Mouse (Mus musculus) kidney, postnatal 0 days (tissue): ENCODE measurements around the gene Snip1. TPM values are rescaled to one million over a fixed set of nuclear protein-coding genes. Genes with fewer than 3 reads are reported as not detected.

Source experiments
- ATAC-seq: fragments of 200-750 bp; cut with Nextera tagmentation; replicated peaks from 2 replicates; pipeline ENCODE4 v1.8.0; 2017; ENCODE audit warnings: low read depth, moderate number of reproducible peaks, moderate TSS enrichment, moderate library complexity; ENCODE audit not compliant: low FRiP score
- DNase-seq: peaks from one replicate; pipeline ENCODE4 v3.0.0-alpha.2; 2016; ENCODE audit warnings: low spot score
- H3K27ac ChIP-seq: fragments of 300-500 bp; sonication (generic); 2 replicates; pipeline ENCODE4 v1.5.1; 2014; ENCODE audit warnings: mild to moderate bottlenecking
- H3K27me3 ChIP-seq: fragments of 300-500 bp; sonication (generic); 2 replicates; pipeline ENCODE4 v1.6.1; 2014; ENCODE audit warnings: low read length, mixed read lengths; ENCODE audit not compliant: insufficient read depth
- H3K36me3 ChIP-seq: fragments of 300-500 bp; sonication (generic); 2 replicates; pipeline ENCODE4 v1.6.1; 2014; ENCODE audit warnings: low read length, mixed read lengths; ENCODE audit not compliant: insufficient read depth
- H3K4me1 ChIP-seq: fragments of 300-500 bp; sonication (generic); replicated peaks from 2 replicates; pipeline ENCODE4 v1.6.1; 2014; ENCODE audit warnings: antibody characterized with exemption, low read length, mixed read lengths; ENCODE audit not compliant: insufficient read depth
- H3K4me2 ChIP-seq: fragments of 300-500 bp; sonication (generic); 2 replicates; pipeline ENCODE4 v1.6.1; 2014; ENCODE audit warnings: mild to moderate bottlenecking, low read length, moderate library complexity, mixed read lengths
- H3K4me3 ChIP-seq: fragments of 300-500 bp; sonication (generic); replicated peaks from 2 replicates; pipeline ENCODE4 v1.5.1; 2014; ENCODE audit warnings: low read depth, low read length
- H3K9ac ChIP-seq: fragments of 300-500 bp; sonication (generic); 2 replicates; pipeline ENCODE4 v1.6.1; 2014; ENCODE audit warnings: low read depth, low read length
- H3K9me3 ChIP-seq: fragments of 300-500 bp; sonication (generic); replicated peaks from 2 replicates; pipeline ENCODE4 v1.6.1; 2016; ENCODE audit warnings: low read length, inconsistent platforms, mixed read lengths
- CTCF ChIP-seq: IDR thresholded peaks from 2 replicates; pipeline ENCODE4 v1.5.1; 2016; ENCODE audit warnings: antibody characterized with exemption, low read depth, mild to moderate bottlenecking, moderate library complexity
- WGBS: fragments of 180-500 bp; shearing (Covaris S2); extraction: QIAGEN DNeasy Blood & Tissue Kit; methylation state at CpG from one replicate; pipeline ENCODE4 v1.1.7; 2014; 5-methylcytosine and 5-hydroxymethylcytosine counted together
- polyA plus RNA-seq: library from polyadenylated mRNA; unstranded; fragments of >200 nt; fragmentation: Nextera tagmentation; extraction: Ambion mirVana; gene quantifications from 2 replicates; pipeline ENCODE4 v1.2.1, GENCODE M21; 2015

The Snip1 gene
- polyA plus RNA-seq, 1 experiment from 2014 or later = 26.0 TPM

DNA sequence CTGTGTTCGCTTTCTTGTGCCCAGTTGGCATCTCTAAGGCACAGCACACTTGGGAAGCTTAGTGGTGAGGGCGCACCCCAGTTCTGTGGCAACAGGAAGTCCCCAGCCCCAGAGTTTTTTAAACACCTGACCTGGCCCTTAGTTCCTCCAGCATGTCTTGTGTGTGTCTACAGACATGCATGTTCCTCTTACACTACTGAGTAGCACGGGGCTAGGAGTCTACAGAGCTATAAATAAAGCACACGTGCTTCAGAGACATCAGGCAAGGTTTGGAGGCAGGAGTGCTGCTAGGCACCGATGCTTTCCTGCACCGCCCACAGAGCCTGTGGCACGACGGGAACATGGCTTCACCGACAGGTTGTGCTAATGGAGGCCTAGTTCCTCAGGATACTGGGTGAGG, 11.1 kb upstream of the Snip1 start:
- H3K4me2 ChIP-seq = no peak overlapping the region
- H3K36me3 ChIP-seq = peaks cover 37% of the 10 kb centered on the region
- H3K27me3 ChIP-seq = no peaks in the 10 kb centered on the region
- ATAC-seq = no peak
- H3K27ac ChIP-seq = no peak overlapping the region
- TF ChIP-seq CTCF = no peak
- H3K4me3 ChIP-seq = no peak overlapping the region
- no peaks in the 10 kb centered on the region for H3K4me1 ChIP-seq
- WGBS = 88% methylated on average over 9 of the region's 9 CpGs
- H3K9me3 ChIP-seq = no peaks in the 10 kb centered on the region
- DNase-seq = no peak
- H3K9ac ChIP-seq = no peak overlapping the region

DNA sequence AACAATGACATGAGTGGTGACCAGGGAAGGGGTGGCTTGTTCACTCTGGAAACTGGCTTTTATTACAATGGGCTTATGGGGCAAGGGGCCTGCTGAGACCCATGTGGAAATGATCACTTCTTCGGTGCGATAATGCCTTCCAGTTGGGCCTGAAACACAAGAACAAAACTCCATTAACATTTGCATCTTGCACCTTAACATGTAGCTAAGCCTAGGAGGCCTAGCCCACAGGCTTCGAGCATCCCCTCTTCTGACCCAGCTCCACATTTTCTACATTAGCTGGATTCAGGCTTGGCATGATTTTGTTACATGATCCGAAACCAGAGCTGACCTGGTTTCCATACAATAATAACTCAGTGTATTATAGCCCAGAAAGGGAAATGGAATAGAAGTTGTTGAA, 10.0 kb upstream of the Snip1 start:
- no peaks in the 10 kb centered on the region for H3K9me3 ChIP-seq
- TF ChIP-seq CTCF = no peak
- no peak overlapping the region for H3K4me2 ChIP-seq
- DNase-seq = no peak
- H3K4me3 ChIP-seq = no peak overlapping the region
- 79% methylated on average over 4 of the region's 4 CpGs for WGBS
- peaks cover 34% of the 10 kb centered on the region for H3K36me3 ChIP-seq
- H3K27ac ChIP-seq = no peak overlapping the region
- no peaks in the 10 kb centered on the region for H3K4me1 ChIP-seq
- H3K27me3 ChIP-seq = no peaks in the 10 kb centered on the region
- no peak for ATAC-seq
- no peak overlapping the region for H3K9ac ChIP-seq

DNA sequence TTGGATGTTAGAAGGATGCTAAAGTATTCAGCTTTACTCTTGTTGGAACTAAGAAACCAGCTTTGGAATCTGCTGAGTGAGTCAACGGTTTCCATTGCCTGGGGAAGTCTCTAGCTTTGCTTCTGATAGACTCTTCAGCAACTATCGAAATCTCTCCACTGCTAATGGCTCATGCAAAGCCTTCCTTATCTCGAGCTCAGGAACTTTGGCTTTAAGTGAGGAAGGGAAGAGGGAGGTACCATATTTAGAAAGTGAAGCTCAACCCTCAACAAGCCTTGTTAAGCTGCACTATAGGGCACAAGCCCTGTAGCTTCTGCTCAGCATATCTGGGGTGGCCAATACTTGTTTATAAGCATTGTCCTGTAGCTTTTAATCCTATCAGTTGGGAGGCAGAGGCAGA, 9.2 kb upstream of the Snip1 start:
- no peaks in the 10 kb centered on the region for H3K27me3 ChIP-seq
- no peak overlapping the region for H3K4me2 ChIP-seq
- ATAC-seq (no peak), DNase-seq (no peak)
- H3K27ac ChIP-seq = no peak overlapping the region
- no peak for TF ChIP-seq CTCF
- 59% methylated on average over 3 of the region's 3 CpGs for WGBS
- no peak overlapping the region for H3K9ac ChIP-seq
- H3K4me3 ChIP-seq = no peak overlapping the region
- H3K36me3 ChIP-seq = peaks cover 33% of the 10 kb centered on the region
- H3K4me1 ChIP-seq = no peaks in the 10 kb centered on the region
- no peaks in the 10 kb centered on the region for H3K9me3 ChIP-seq

DNA sequence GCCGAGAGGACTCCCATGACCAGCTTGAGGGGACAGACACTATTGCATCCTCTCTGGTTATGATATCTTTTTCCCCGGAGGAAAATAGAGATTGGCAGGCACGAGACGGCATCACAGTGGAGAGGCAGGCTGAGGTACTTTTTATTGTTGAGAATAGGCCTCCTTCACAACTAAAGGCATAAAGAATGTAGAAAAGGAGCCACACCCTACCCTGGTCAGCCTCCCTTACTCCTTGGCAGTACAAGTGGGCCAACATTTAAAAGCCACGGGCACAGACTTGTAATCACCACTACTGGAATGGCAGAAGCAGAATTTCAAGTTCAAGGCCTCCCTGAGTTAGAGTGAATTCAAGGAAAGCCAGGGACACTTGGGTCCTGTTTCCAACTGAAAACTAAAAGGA, 8.4 kb upstream of the Snip1 start:
- H3K9me3 ChIP-seq = no peaks in the 10 kb centered on the region
- DNase-seq = no peak
- no peak overlapping the region for H3K27ac ChIP-seq
- no peak overlapping the region for H3K4me2 ChIP-seq
- no peak for TF ChIP-seq CTCF
- no peak overlapping the region for H3K4me3 ChIP-seq
- no peak overlapping the region for H3K9ac ChIP-seq
- ATAC-seq = no peak
- H3K27me3 ChIP-seq = no peaks in the 10 kb centered on the region
- WGBS = 58% methylated on average over 5 of the region's 5 CpGs
- H3K4me1 ChIP-seq = no peaks in the 10 kb centered on the region
- peaks cover 27% of the 10 kb centered on the region for H3K36me3 ChIP-seq

DNA sequence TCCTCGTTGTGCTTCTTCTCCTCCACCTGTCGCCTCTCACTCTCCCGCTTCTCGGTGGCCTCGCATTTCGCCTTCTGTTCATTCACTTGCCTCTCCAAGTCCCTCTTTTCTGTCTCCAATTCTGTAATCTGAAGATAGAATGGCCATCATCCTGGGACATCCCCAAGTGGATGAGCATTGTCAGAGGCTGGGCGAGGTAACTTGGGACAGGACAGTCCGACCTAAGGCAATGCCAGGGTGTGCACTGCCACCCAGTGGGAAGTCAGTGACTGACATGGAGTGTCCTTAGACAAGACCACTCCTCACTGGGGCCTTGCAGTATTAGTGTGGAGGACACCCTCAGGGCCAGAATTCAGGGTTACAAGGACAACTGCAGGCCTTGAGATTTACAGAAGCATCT, 7.4 kb upstream of the Snip1 start:
- no peak overlapping the region for H3K27ac ChIP-seq
- peak; percentile 87 for TF ChIP-seq CTCF
- DNase-seq (peak; percentile 86), ATAC-seq (peak; percentile 78; the same call in 1 of the 2 replicates)
- peaks cover 18% of the 10 kb centered on the region for H3K36me3 ChIP-seq
- no peak overlapping the region for H3K4me3 ChIP-seq
- H3K4me1 ChIP-seq = no peaks in the 10 kb centered on the region
- WGBS = 1% methylated on average over 8 of the region's 8 CpGs
- no peaks in the 10 kb centered on the region for H3K9me3 ChIP-seq
- H3K27me3 ChIP-seq = no peaks in the 10 kb centered on the region
- peak overlapping the region; percentile 30; the same call in 1 of the 2 replicates for H3K4me2 ChIP-seq
- no peak overlapping the region for H3K9ac ChIP-seq

DNA sequence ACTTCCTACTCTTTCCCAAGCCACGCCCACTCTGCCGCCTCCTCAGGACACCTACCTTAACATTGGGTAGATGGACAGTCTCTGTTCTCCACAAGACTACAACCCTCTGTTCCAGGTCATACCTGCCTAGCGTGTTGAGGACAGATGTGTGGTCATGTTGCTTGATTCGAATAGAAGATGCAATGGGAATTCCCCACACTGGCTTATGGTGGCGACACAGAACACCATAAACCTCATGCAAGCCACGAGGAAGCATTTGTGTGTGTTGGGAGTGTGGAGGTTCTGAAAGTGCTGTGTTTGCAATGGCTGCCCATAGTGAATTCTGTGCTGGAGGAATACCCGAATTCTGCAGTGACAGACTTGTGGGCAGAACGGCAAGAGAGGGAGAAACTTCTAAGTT, 2.6 kb upstream of the Snip1 start:
- H3K4me3 ChIP-seq = no peak overlapping the region
- 74% methylated on average over 8 of the region's 8 CpGs for WGBS
- DNase-seq (no peak), ATAC-seq (no peak)
- TF ChIP-seq CTCF = no peak
- H3K4me1 ChIP-seq = peaks cover 7% of the 10 kb centered on the region
- H3K36me3 ChIP-seq = no peaks in the 10 kb centered on the region
- H3K9me3 ChIP-seq = no peaks in the 10 kb centered on the region
- no peaks in the 10 kb centered on the region for H3K27me3 ChIP-seq
- H3K9ac ChIP-seq = no peak overlapping the region
- H3K27ac ChIP-seq = no peak overlapping the region
- H3K4me2 ChIP-seq = no peak overlapping the region
